Mouse (Mus musculus): ENCODE results near the gene Stk24. TPM values are rescaled to one million over a fixed set of nuclear protein-coding genes. Genes with fewer than 3 reads are reported as not detected.

Stk24 gene
- polyA plus RNA-seq, 1 experiment from 2014 or later = 39.3 TPM

Other genes starting within 250 kb of the Stk24 start
- gene Slc15a1, start 125.2 kb upstream of the Stk24 start, polyA plus RNA-seq (2015; fragmentation: Nextera tagmentation; extraction: Ambion mirVana) = 0.35 and 0.48 TPM in 2 replicates

All from kidney, embryonic 15.5 days (tissue).